Mouse (Mus musculus): Measurements from ENCODE around the gene Fat3. TPM values are rescaled to one million over a fixed set of nuclear protein-coding genes. Genes with fewer than 3 reads are reported as not detected.

Fat3 gene
- polyA plus RNA-seq, 1 experiment: 0.12 TPM

GRCm38 (mm10) chr9:16363713-16364112, 137.4 kb downstream of the Fat3 start:
- H3K4me1 ChIP-seq (ENCODE audit: control insufficient read depth, insufficient read depth, low read length): peaks cover 11% of the 10 kb centered on the region
- peak overlapping the region; percentile 49 for H3K27ac ChIP-seq (ENCODE audit: insufficient read depth, low read depth, low read length)
- TF ChIP-seq CTCF (IDR thresholded peaks at IDR 0.05; ENCODE audit: low read depth, low read length) (no peak), POLR2A (IDR thresholded peaks at IDR 0.05; ENCODE audit: borderline replicate concordance, low read depth, low read length) (no peak)
- H3K4me3 ChIP-seq (ENCODE audit: insufficient read depth, low read length): no peak overlapping the region

GRCm38 (mm10) chr9:16361811-16362210, 139.3 kb downstream of the Fat3 start:
- no peak for TF ChIP-seq POLR2A (IDR thresholded peaks at IDR 0.05; ENCODE audit: borderline replicate concordance, low read depth, low read length)
- TF ChIP-seq CTCF (IDR thresholded peaks at IDR 0.05; ENCODE audit: low read depth, low read length): no peak
- Histone ChIP-seq H3K4me1 (ENCODE audit: control insufficient read depth, insufficient read depth, low read length) (peaks cover 18% of the 10 kb centered on the region), H3K4me3 (ENCODE audit: insufficient read depth, low read length) (no peak overlapping the region), H3K27ac (ENCODE audit: insufficient read depth, low read depth, low read length) (no peak overlapping the region)

GRCm38 (mm10) chr9:16356636-16357035, 144.4 kb downstream of the Fat3 start:
- H3K4me3 ChIP-seq (ENCODE audit: insufficient read depth, low read length): no peak overlapping the region
- TF ChIP-seq CTCF (IDR thresholded peaks at IDR 0.05; ENCODE audit: low read depth, low read length) (no peak), POLR2A (IDR thresholded peaks at IDR 0.05; ENCODE audit: borderline replicate concordance, low read depth, low read length) (no peak)
- H3K27ac ChIP-seq (ENCODE audit: insufficient read depth, low read depth, low read length): no peak overlapping the region
- H3K4me1 ChIP-seq (ENCODE audit: control insufficient read depth, insufficient read depth, low read length): peaks cover 13% of the 10 kb centered on the region; the same call in 1 of the 2 replicates

- H3K27ac ChIP-seq (ENCODE audit: insufficient read depth, low read depth, low read length): no peak overlapping the region
- H3K4me1 ChIP-seq (ENCODE audit: control insufficient read depth, insufficient read depth, low read length): peaks cover 13% of the 10 kb centered on the region; the same call in 1 of the 2 replicates
- TF ChIP-seq CTCF (IDR thresholded peaks at IDR 0.05; ENCODE audit: low read depth, low read length) (no peak), POLR2A (IDR thresholded peaks at IDR 0.05; ENCODE audit: borderline replicate concordance, low read depth, low read length) (no peak)
- no peak overlapping the region for H3K4me3 ChIP-seq (ENCODE audit: insufficient read depth, low read length)
These were observed 146.2 kb downstream of the Fat3 start for GRCm38 (mm10) chr9:16354906-16355305.

- Histone ChIP-seq H3K4me3 (ENCODE audit: insufficient read depth, low read length) (no peak overlapping the region), H3K4me1 (ENCODE audit: control insufficient read depth, insufficient read depth, low read length) (peaks cover 8% of the 10 kb centered on the region; the same call in 1 of the 2 replicates), H3K27ac (ENCODE audit: insufficient read depth, low read depth, low read length) (no peak overlapping the region)
- TF ChIP-seq POLR2A (IDR thresholded peaks at IDR 0.05; ENCODE audit: borderline replicate concordance, low read depth, low read length) (no peak), CTCF (IDR thresholded peaks at IDR 0.05; ENCODE audit: low read depth, low read length) (no peak)
These were observed 147.9 kb downstream of the Fat3 start for GRCm38 (mm10) chr9:16353049-16353724.

- Histone ChIP-seq H3K27ac (ENCODE audit: insufficient read depth, low read depth, low read length) (no peak overlapping the region), H3K4me3 (ENCODE audit: insufficient read depth, low read length) (no peak overlapping the region), H3K4me1 (ENCODE audit: control insufficient read depth, insufficient read depth, low read length) (peaks cover 5% of the 10 kb centered on the region; the same call in 1 of the 2 replicates)
- TF ChIP-seq CTCF (IDR thresholded peaks at IDR 0.05; ENCODE audit: low read depth, low read length) (no peak), POLR2A (IDR thresholded peaks at IDR 0.05; ENCODE audit: borderline replicate concordance, low read depth, low read length) (no peak)
These were observed 148.5 kb downstream of the Fat3 start for GRCm38 (mm10) chr9:16352486-16353048.

GRCm38 (mm10) chr9:16344902-16345855, 155.9 kb downstream of the Fat3 start:
- Histone ChIP-seq H3K4me3 (ENCODE audit: insufficient read depth, low read length) (no peak overlapping the region), H3K4me1 (ENCODE audit: control insufficient read depth, insufficient read depth, low read length) (no peaks in the 10 kb centered on the region), H3K27ac (ENCODE audit: insufficient read depth, low read depth, low read length) (no peak overlapping the region)
- no peak for TF ChIP-seq POLR2A (IDR thresholded peaks at IDR 0.05; ENCODE audit: borderline replicate concordance, low read depth, low read length)
- TF ChIP-seq CTCF (IDR thresholded peaks at IDR 0.05; ENCODE audit: low read depth, low read length): no peak

- Histone ChIP-seq H3K4me1 (ENCODE audit: control insufficient read depth, insufficient read depth, low read length) (no peaks in the 10 kb centered on the region), H3K4me3 (ENCODE audit: insufficient read depth, low read length) (no peak overlapping the region), H3K27ac (ENCODE audit: insufficient read depth, low read depth, low read length) (no peak overlapping the region)
- TF ChIP-seq POLR2A (IDR thresholded peaks at IDR 0.05; ENCODE audit: borderline replicate concordance, low read depth, low read length) (no peak), CTCF (IDR thresholded peaks at IDR 0.05; ENCODE audit: low read depth, low read length) (no peak)
These were observed 157.9 kb downstream of the Fat3 start for GRCm38 (mm10) chr9:16343191-16343590.

GRCm38 (mm10) chr9:16342577-16342976, 158.5 kb downstream of the Fat3 start:
- Histone ChIP-seq H3K4me1 (ENCODE audit: control insufficient read depth, insufficient read depth, low read length) (no peaks in the 10 kb centered on the region), H3K4me3 (ENCODE audit: insufficient read depth, low read length) (no peak overlapping the region), H3K27ac (ENCODE audit: insufficient read depth, low read depth, low read length) (no peak overlapping the region)
- TF ChIP-seq CTCF (IDR thresholded peaks at IDR 0.05; ENCODE audit: low read depth, low read length): no peak

Measured in bone marrow macrophage, adult 2 months (primary cell).